Mouse (Mus musculus) layer of hippocampus, adult 18-20 months (tissue): ENCODE results near the gene H2-M10.5. TPM values are rescaled to one million over a fixed set of nuclear protein-coding genes. Genes with fewer than 3 reads are reported as not detected.
A peak's percentile ranks its signal among the peaks of the same experiment; 100 is the strongest.
"Not testable (repeated sequence)": the region's sequence is repeated elsewhere in the genome, so short reads cannot be mapped to it uniquely, and the experiment has no call there.

Source experiments
- DNase-seq, 2 experiments: peaks; one replicate each; pipeline ENCODE4 v3.0.0; 2022; ENCODE audit warnings: low spot score in 2 of 2
- long read RNA-seq: library from polyadenylated mRNA; stranded (forward); transcript quantifications from one replicate; pipeline ENCODE4 v2.0.0, GENCODE M21; 2021
- total RNA-seq, 2 experiments: library from RNA; stranded (reverse); gene quantifications; 2 replicates each; pipeline ENCODE4 v1.2.3; 2021

H2-M10.5 gene
- not detected for total RNA-seq
- long read RNA-seq = 0 reads

DNA sequence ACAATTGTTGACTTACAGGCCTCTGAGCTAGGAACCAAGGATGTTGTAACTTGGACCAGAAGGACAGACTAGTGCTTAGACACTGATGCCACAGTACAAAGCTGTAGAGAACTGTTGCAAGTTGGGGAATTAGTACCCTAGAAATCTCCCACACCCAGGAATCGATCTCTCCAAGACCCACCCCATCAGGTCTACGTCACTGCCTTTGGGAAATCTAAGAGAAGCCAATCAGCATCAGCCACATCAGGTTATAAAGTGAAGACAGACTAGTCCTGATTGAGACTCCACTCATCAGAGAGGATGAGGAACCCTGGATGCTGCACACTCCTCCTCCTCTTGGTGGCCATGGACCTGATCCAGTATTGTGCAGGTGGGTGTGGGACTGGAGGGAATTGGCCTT is at the start of gene H2-M10.5:
H2-M10.5 (plus strand) TSS at position 301 of the 400 bp plus-strand sequence.
- DNase-seq = not testable (repeated sequence)

DNA sequence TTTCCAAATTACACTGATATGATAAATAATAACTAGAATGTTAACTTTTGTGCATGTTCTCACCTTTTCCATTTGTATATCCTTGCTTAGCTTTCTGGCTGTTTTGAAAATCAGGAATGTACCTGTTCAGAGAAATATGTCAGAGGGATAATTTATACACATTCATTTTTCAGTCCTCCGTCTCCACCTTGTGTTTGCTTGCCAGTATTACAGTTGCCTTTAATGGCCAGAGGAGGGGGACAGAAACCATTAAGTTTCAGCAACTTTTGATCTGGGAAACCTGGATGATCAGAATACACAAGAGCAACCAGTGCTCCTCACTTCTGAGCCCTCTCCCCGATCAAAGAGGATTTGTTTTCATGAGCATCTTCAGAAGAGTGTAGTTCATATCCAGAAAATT is 46.7 kb upstream of the H2-M10.5 start:
- peak in 1 of 2 experiments; percentile 46 for DNase-seq

DNA sequence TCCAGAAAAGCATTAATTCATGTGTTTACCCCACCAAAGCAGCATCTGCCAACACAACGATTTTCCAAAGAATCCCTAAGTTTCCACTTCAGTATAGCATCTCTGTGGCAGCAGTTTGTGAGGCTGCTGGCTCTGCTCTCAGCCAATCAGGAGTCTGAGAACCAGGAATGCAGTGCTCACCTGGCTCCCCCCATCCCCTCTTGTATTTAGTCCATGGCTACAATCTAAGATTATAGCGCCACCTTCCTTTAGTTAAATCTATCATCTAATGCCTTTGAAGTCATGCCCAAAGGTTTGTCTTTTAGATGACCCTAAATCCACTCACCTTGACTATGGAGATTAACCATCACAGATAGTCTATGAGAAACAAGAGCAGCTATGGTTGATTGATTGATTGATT is 8.9 kb upstream of the H2-M10.5 start:
- DNase-seq = no peak

DNA sequence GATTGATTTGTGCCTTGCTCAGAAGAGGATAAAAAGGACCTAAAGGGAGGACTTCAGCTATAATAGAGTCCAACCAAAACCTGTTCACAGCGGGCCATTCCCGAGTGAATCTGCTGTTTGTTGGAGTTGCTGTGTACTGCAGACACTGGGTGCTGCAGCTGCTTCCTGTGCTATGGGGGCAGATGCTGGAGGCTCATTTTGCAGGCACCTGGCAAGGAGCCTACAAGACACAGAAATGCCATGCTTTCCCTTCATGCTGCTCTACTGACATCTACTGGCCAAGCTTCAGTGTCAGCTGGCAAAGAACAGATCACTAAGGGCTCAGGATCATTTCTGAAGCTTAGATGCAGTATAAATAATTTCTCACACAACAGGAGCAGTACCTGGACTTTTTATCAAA is 8.5 kb upstream of the H2-M10.5 start:
- peak; percentile 6 to 45 for DNase-seq

DNA sequence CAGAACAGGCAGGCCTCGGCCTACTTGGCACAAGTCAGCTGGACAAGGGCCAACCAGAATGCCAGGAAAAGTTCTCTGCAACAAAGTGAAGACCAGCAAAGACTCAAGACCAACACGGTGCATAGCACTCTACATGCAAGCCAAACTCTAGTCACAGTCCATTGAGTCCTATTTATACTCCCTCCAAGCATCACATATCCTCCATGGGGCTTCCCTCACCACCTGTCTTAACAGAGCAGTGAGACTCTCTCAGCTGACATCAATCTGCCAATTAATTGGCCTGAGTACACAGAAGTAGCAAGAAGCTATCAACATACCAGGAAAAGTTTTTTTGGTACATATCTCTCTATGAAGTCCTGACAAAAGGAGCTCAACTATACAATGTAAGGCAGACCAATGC is 7.3 kb upstream of the H2-M10.5 start:
- not testable (repeated sequence) for DNase-seq

DNA sequence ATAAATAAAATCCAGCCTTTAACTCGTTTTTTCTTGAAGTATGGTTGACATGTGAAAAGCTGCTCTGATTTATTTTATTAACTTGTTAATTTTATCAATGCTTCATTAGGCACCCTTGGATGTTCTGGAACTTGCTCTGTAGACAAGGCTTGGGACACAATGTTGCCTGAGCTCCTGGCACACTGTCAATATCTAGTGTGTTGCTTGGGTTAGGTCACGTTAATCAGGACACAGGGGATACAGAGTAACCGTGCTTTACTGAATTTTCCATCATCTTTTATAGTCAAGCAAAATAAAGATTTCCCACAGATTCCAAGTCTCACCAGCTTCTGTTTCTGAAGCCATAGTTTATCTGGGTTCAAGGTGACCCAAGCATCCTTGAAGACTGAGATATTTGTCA is 8.8 kb downstream of the H2-M10.5 start:
- no peak for DNase-seq

DNA sequence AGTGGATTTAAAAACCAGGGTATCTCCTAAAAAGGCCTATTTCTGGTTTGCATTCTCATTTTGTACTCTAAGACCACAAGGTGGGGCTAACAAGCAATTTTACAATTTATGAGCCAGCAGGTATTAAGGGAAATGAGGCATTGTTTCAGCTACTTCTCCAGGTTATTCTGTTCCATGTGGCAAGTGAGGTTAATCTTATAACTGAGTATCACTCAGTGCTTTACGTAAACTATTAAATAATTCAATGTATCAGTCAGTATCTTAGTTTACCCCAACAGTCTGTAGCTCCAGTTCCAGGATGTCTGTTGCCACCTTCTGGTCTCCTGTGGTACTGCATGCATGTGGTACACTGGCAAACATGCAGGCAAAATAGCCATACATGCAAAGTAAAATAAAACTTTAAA is 13.8 kb downstream of the H2-M10.5 start:
- DNase-seq = peak in 1 of 2 experiments; percentile 70

DNA sequence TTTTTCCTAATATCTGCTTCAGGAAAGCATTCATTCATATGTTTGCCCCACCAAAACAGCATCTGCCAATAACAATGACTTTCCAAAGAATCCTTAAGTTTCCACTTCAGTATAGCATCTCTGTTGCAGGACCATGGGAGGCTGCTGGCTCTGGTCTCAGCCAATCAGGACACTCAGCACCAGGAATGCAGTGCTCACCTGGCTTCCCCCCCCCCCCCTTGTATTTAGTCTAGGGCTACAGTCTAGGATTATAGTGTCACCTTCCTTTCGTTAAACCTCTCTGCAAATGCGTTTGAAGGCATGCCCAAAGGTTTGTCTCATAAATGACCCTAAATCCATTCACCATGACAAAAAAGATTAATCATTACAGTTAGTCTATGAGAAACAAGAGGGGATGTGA is 15.6 kb downstream of the H2-M10.5 start:
- DNase-seq = no peak

DNA sequence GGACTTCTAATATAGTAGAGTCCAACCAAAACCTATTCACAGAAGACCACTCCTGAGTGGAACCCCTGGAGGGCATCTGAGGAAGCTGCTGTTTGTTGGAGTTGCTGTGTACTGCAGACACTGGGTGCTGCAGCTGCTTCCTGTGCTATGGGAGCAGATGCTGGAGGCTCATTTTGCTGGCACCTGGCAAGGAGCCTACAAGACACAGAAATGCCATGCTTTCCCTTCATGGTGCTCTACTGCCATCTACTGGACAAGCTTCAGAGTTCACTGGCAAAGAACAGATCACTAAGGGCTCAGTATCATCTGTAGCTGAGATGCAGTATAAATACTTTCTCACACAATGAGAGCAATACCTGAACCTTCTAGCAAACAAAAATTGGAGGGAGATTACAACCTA is 16.1 kb downstream of the H2-M10.5 start:
- DNase-seq = peak; percentile 65 to 89

DNA sequence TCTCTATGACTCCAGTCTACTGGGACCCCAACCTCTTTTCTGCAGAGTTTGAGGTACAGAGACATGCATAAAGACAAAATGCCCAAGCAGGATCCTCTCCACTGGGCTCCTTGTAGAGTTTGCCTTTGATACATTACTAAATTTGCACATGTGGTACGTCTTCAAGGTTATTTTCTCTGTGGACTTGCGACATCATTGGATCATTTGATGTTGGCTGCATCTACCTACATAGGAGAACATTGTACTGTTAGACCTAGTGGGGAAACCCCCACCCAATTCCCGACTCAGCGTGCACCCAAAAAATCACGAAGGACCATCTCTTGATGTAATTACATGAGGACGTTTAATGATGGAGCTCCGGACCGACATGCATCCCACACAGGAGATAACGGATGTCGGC is 26.8 kb downstream of the H2-M10.5 start:
- no peak for DNase-seq

DNA sequence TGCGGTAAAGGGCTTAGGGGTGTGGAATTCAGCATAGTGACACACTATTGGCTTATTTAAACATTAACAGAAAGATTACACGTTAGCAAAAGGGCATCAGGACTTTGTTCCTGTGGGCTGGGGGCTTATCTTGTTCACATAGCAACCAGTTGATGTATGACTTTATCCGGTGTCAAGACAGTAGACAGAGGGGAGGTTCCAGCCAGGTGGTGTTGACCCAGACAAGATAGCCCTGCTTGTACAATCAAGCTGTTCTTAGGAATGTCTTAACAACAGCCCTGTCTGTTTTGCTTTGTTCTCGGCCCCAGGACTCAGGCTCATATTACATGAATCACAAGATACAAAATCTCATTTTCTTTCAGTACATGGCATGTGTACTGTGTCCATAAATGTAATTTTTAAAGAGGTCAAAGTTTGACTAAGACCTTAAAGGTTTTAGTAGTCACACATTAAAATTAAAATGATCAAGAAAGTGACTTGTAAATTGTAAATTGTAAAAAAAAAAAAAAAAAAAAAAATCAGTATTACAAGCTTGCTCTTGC is 27.3 kb downstream of the H2-M10.5 start:
- not testable (repeated sequence) for DNase-seq

DNA sequence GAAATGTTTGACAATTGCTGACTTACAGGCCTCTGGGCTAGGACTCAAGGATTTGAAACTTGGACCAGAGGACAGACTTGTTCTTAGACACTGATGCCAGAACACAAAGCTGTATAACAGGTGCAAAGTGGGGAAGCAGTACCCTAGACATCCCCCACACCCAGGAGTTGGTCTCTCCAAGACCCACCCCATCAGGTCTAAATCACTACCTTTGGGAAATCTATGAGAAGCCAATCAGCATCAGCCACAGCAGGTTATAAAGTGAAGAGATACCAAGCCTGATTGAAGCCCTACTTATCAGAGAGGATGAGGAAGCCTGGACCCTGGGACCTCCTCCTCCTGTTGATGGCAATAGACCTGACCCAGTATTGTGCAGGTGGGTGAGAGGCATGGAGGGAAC is 39.2 kb downstream of the H2-M10.5 start, which contains the start of gene H2-M10.6:
H2-M10.6 (plus strand) TSS at position 301 of the 400 bp plus-strand sequence.
- DNase-seq = no peak

DNA sequence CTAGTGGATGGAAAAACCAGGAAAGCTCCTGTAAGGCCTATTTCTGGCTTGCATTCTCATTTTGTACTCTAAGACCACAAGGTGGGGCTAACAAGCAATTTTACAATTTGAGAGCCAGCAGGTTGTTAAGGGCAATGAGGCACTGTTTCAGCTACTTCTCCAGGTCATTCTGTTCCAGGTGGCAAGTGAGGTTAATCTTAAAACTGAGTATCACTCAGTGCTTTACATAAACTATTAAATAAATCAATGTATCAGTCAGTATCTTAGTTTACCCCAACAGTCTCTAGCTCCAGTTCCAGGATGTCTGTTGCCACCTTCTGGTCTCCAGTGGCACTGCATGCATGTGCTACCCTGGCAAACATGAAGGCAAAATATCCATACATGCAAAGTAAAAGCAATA is 51.3 kb downstream of the H2-M10.5 start:
- peak in 1 of 2 experiments; percentile 65 for DNase-seq

DNA sequence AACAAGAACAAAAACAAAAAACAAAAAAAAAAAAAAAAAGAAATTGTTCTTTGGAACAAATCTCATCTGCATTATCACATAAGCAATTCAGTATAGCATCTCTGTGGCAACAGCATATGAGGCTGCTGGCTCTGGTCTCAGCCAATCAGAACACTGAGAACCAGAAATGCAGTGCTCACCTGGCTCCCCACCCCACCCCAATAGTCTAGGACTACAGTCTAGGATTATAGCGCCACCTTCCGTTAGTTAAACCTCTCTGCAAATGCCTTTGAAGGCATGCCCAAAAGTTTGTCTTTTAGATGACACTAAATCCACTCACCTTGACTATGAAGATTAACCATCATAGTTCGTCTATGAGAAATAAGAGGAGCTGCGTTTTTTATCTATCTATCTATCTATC is 52.8 kb downstream of the H2-M10.5 start:
- peak in 1 of 2 experiments; percentile 14 for DNase-seq

Other genes with a start within 250 kb of the H2-M10.5 start
- gene H2-M11, start 225.8 kb upstream of the H2-M10.5 start, total RNA-seq = not detected
- not detected for gene H2-M9, start 130.2 kb upstream of the H2-M10.5 start, total RNA-seq
- gene H2-M1, start 100.7 kb upstream of the H2-M10.5 start, total RNA-seq = not detected
- gene H2-M10.6, start 39.3 kb downstream of the H2-M10.5 start, total RNA-seq = not detected
- 10 to 100 TPM; 18.1 to 20.3 TPM for gene Trim26, start 64.2 kb downstream of the H2-M10.5 start, total RNA-seq
- gene Trim15, start 94.3 kb downstream of the H2-M10.5 start, total RNA-seq = not detected
- not detected for gene Trim10, start 96.7 kb downstream of the H2-M10.5 start, total RNA-seq
- gene Trim40, start 117.2 kb downstream of the H2-M10.5 start, total RNA-seq = not detected
- gene Trim31, start 125.2 kb downstream of the H2-M10.5 start, total RNA-seq = not detected
- gene Rnf39, start 170.0 kb downstream of the H2-M10.5 start, total RNA-seq = 1 to 10 TPM; 3.0 to 4.6 TPM
- gene Ppp1r11, start 178.8 kb downstream of the H2-M10.5 start, total RNA-seq = 100 to 1,000 TPM; 140 to 145 TPM
- 10 to 100 TPM; 31.3 to 37.2 TPM for gene Znrd1, start 185.6 kb downstream of the H2-M10.5 start, total RNA-seq
- gene Znrd1as, start 185.7 kb downstream of the H2-M10.5 start, total RNA-seq = 1 to 10 TPM; 5.6 to 7.2 TPM
- gene 2410137M14Rik, start 208.3 kb downstream of the H2-M10.5 start, total RNA-seq = not detected
- under 1 TPM; 0.87 to 0.96 TPM for gene H2-M5, start 216.6 kb downstream of the H2-M10.5 start, total RNA-seq
- gene Zfp57, start 228.3 kb downstream of the H2-M10.5 start, total RNA-seq = 1 to 10 TPM; 8.1 to 8.7 TPM